Mouse (Mus musculus): ENCODE measurements around the gene Tigd4. TPM values are rescaled to one million over a fixed set of nuclear protein-coding genes. Genes with fewer than 3 reads are reported as not detected.

Tigd4 gene
- not detected for total RNA-seq (2023)

GRCm38 (mm10) chr3:84593274-84593673 lies at the start of gene Tigd4:
Tigd4 (plus strand) TSS chr3:84593574.

GRCm38 (mm10) chr3:84582023-84582912 lies 11.1 kb upstream of the Tigd4 start, which contains the start of gene Arfip1:
Arfip1 (minus strand) TSS chr3:84582625.

Other genes with a start within 250 kb of the Tigd4 start
- gene Fhdc1, start 113.1 kb upstream of the Tigd4 start, total RNA-seq (2023): 1.2 TPM
- gene Arfip1, start 10.9 kb upstream of the Tigd4 start, total RNA-seq (2023): 41.6 TPM
- gene Tmem154, start 72.6 kb downstream of the Tigd4 start, total RNA-seq (2023): 38.5 TPM
- gene Fbxw7, start 221.7 kb downstream of the Tigd4 start, total RNA-seq (2023): 27.0 TPM

Measured in CD4-positive naive resting alpha-beta T cell, adult 76 days (primary cell).